Mouse (Mus musculus) left cerebral cortex, adult 18-20 months (tissue): Measurements from ENCODE around the gene Asb17. TPM values are rescaled to one million over a fixed set of nuclear protein-coding genes. Genes with fewer than 3 reads are reported as not detected.

Source experiments
- DNase-seq, 2 experiments: peaks; one replicate each; pipeline ENCODE4 v3.0.0; 2021 to 2022; ENCODE audit warnings: low spot score in 2 of 2, mixed read lengths in 1 of 2
- total RNA-seq, 2 experiments: library from RNA; stranded (reverse); gene quantifications; 2 replicates each; pipeline ENCODE4 v1.2.3; 2021

The Asb17 gene
- total RNA-seq, 2 experiments from 2014 or later: not detected

- DNase-seq: no peak
These were observed 44.1 kb downstream of the Asb17 start for GRCm38 (mm10) chr3:153888141-153888540.

GRCm38 (mm10) chr3:153889188-153889781, 45.3 kb downstream of the Asb17 start:
- DNase-seq: no peak

- no peak for DNase-seq
These were observed 51.4 kb downstream of the Asb17 start for GRCm38 (mm10) chr3:153895454-153895853.

GRCm38 (mm10) chr3:153897216-153897615, 53.2 kb downstream of the Asb17 start:
- no peak for DNase-seq

GRCm38 (mm10) chr3:153901904-153902303, 57.9 kb downstream of the Asb17 start:
- no peak for DNase-seq

- no peak for DNase-seq
These were observed 58.6 kb downstream of the Asb17 start for GRCm38 (mm10) chr3:153902595-153902994.

- peak in 1 of 2 experiments; percentile 39 for DNase-seq
These were observed 60.6 kb downstream of the Asb17 start for GRCm38 (mm10) chr3:153904586-153904985.

Other genes starting within 250 kb of the Asb17 start
- 10 to 100 TPM; 15.5 to 18.5 TPM for gene St6galnac3, start 119.0 kb upstream of the Asb17 start, total RNA-seq
- gene Msh4, start 61.9 kb downstream of the Asb17 start, total RNA-seq: under 1 TPM; 0.14 to 0.28 TPM
- 10 to 100 TPM; 69.3 to 71.3 TPM for gene Rabggtb, start 68.8 kb downstream of the Asb17 start, total RNA-seq
- gene Acadm, start 100.4 kb downstream of the Asb17 start, total RNA-seq: 10 to 100 TPM; 39.9 to 41.1 TPM
- gene Slc44a5, start 129.2 kb downstream of the Asb17 start, total RNA-seq: 1 to 10 TPM; 7.0 to 8.3 TPM